Mouse (Mus musculus) lung, adult 2 months (tissue): Measurements from ENCODE around the gene Asic2. TPM values are rescaled to one million over a fixed set of nuclear protein-coding genes. Genes with fewer than 3 reads are reported as not detected.
A peak's percentile ranks its signal among the peaks of the same experiment; 100 is the strongest.

ENCODE experiments used
- DNase-seq: peaks from one replicate; pipeline ENCODE4 v3.0.0; 2022
- H3K4me1 ChIP-seq: fragments of 200-500 bp; 2 replicates; pipeline ENCODE4 v1.6.1; 2011; ENCODE audit warnings: low read length; ENCODE audit not compliant: control insufficient read depth, insufficient read depth
- H3K4me3 ChIP-seq: fragments of 200-500 bp; replicated peaks from 2 replicates; pipeline ENCODE3; 2011; ENCODE audit warnings: low read depth, mild to moderate bottlenecking, control low read depth, low read length; ENCODE audit errors: extremely low read depth
- CTCF ChIP-seq: fragments of 200-500 bp; IDR thresholded peaks from 2 replicates; pipeline ENCODE4 v1.5.1; 2011; ENCODE audit warnings: mild to moderate bottlenecking, low read length, control low read depth; ENCODE audit not compliant: insufficient read depth
- POLR2A ChIP-seq: fragments of 200-500 bp; IDR thresholded peaks from 2 replicates; pipeline ENCODE4 v1.6.1; 2011; ENCODE audit warnings: low read depth, mild to moderate bottlenecking, control low read depth, low read length, borderline replicate concordance; ENCODE audit errors: extremely low read depth
- WGBS: fragments of 180-500 bp; shearing (Covaris S2); methylation state at CpG from one replicate; pipeline ENCODE4 v1.1.7; 2018; 5-methylcytosine and 5-hydroxymethylcytosine counted together
- polyA plus RNA-seq: library from polyadenylated mRNA; depleted of rRNA; stranded (reverse); fragments of >200 nt; gene quantifications from 2 replicates; pipeline ENCODE4 v1.2.3, GENCODE M21; 2012

Gene Asic2
- polyA plus RNA-seq, 1 experiment = 0.04 TPM

GRCm38 (mm10) chr11:81488681-81489080 is 479.6 kb downstream of the Asic2 start:
- no peaks in the 10 kb centered on the region for H3K4me1 ChIP-seq
- 77% methylated on average over 5 of the region's 5 CpGs for WGBS
- H3K4me3 ChIP-seq = no peak overlapping the region
- TF ChIP-seq POLR2A (no peak), CTCF (no peak)
- DNase-seq = no peak

GRCm38 (mm10) chr11:81486265-81486940 is 481.9 kb downstream of the Asic2 start:
- WGBS = 15% methylated on average over 6 of the region's 6 CpGs
- H3K4me1 ChIP-seq = no peaks in the 10 kb centered on the region
- no peak for TF ChIP-seq POLR2A
- no peak for TF ChIP-seq CTCF
- DNase-seq = no peak
- no peak overlapping the region for H3K4me3 ChIP-seq

- 32% methylated on average over 3 of the region's 3 CpGs for WGBS
- H3K4me1 ChIP-seq = no peaks in the 10 kb centered on the region
- no peak overlapping the region for H3K4me3 ChIP-seq
- no peak for DNase-seq
- TF ChIP-seq POLR2A (no peak), CTCF (no peak)
These were observed 487.1 kb downstream of the Asic2 start for GRCm38 (mm10) chr11:81481198-81481597.

GRCm38 (mm10) chr11:81476231-81476630 is 492.0 kb downstream of the Asic2 start:
- Histone ChIP-seq H3K4me3 (no peak overlapping the region), H3K4me1 (no peaks in the 10 kb centered on the region)
- no peak for DNase-seq
- TF ChIP-seq POLR2A (no peak), CTCF (no peak)

GRCm38 (mm10) chr11:81474121-81474520 is 494.1 kb downstream of the Asic2 start:
- Histone ChIP-seq H3K4me3 (no peak overlapping the region), H3K4me1 (no peaks in the 10 kb centered on the region)
- TF ChIP-seq CTCF = no peak
- no peak for TF ChIP-seq POLR2A
- 67% methylated on average over 2 of the region's 2 CpGs for WGBS
- no peak for DNase-seq

- DNase-seq = peak; percentile 10
- H3K4me3 ChIP-seq = no peak overlapping the region
- TF ChIP-seq POLR2A = no peak
- TF ChIP-seq CTCF = no peak
- H3K4me1 ChIP-seq = no peaks in the 10 kb centered on the region
- WGBS = 13% methylated on average over 5 of the region's 5 CpGs
These were observed 506.1 kb downstream of the Asic2 start for GRCm38 (mm10) chr11:81462199-81462598.

- WGBS = 38% methylated on average over 4 of the region's 4 CpGs
- no peaks in the 10 kb centered on the region for H3K4me1 ChIP-seq
- H3K4me3 ChIP-seq = no peak overlapping the region
- DNase-seq = no peak
- TF ChIP-seq POLR2A (no peak), CTCF (no peak)
These were observed 506.5 kb downstream of the Asic2 start for GRCm38 (mm10) chr11:81461748-81462147.

- TF ChIP-seq POLR2A (no peak), CTCF (no peak)
- no peaks in the 10 kb centered on the region for H3K4me1 ChIP-seq
- no peak for DNase-seq
- H3K4me3 ChIP-seq = no peak overlapping the region
- 77% methylated on average over 4 of the region's 4 CpGs for WGBS
These were observed 513.3 kb downstream of the Asic2 start for GRCm38 (mm10) chr11:81454921-81455320.

GRCm38 (mm10) chr11:81454111-81454510 is 514.1 kb downstream of the Asic2 start:
- 30% methylated on average over 1 of the region's 1 CpGs for WGBS
- Histone ChIP-seq H3K4me3 (no peak overlapping the region), H3K4me1 (no peaks in the 10 kb centered on the region)
- TF ChIP-seq CTCF (no peak), POLR2A (no peak)
- no peak for DNase-seq

GRCm38 (mm10) chr11:81449271-81449705 is 519.0 kb downstream of the Asic2 start:
- Histone ChIP-seq H3K4me3 (no peak overlapping the region), H3K4me1 (no peaks in the 10 kb centered on the region)
- 31% methylated on average over 3 of the region's 3 CpGs for WGBS
- DNase-seq = no peak
- TF ChIP-seq CTCF = no peak
- TF ChIP-seq POLR2A = no peak
